Mouse (Mus musculus) CD4-positive, CD25-positive, alpha-beta regulatory T cell, adult 4 months (primary cell): ENCODE data around the gene Gm17949. TPM values are rescaled to one million over a fixed set of nuclear protein-coding genes. Genes with fewer than 3 reads are reported as not detected.
A peak's percentile ranks its signal among the peaks of the same experiment; 100 is the strongest.

ENCODE experiments used
- ATAC-seq: one replicate; pipeline ENCODE4 v1.8.0; 2017
- polyA plus RNA-seq, 2 experiments: library from polyadenylated mRNA; unstranded; fragments of 100-300 nt; shearing (Covaris generic); gene quantifications; one replicate each; pipeline ENCODE4 v1.2.1; 2017

Gm17949 gene
- polyA plus RNA-seq, result 1 to 10 TPM in 1 of 2 experiments, not detected in 1; 1.5 TPM

GRCm38 (mm10) chr17:57011236-57012141 is at the start of gene Gm17949, which contains the start of gene Gtf2f1:
Gm17949 (plus strand) TSS chr17:57011469.
Gtf2f1 (minus strand) TSS chr17:57011288.
- ATAC-seq, result peak; percentile 91

GRCm38 (mm10) chr17:56961880-56962279 is 49.4 kb upstream of the Gm17949 start:
- ATAC-seq, result no peak

GRCm38 (mm10) chr17:56962642-56963405 is 48.4 kb upstream of the Gm17949 start:
- no peak for ATAC-seq

- no peak for ATAC-seq
Measured at GRCm38 (mm10) chr17:56963646-56964045, 47.6 kb upstream of the Gm17949 start.

GRCm38 (mm10) chr17:56969321-56969720 is 41.9 kb upstream of the Gm17949 start:
- ATAC-seq, result no peak

GRCm38 (mm10) chr17:56970081-56970480 is 41.2 kb upstream of the Gm17949 start:
- ATAC-seq, result no peak

DNA sequence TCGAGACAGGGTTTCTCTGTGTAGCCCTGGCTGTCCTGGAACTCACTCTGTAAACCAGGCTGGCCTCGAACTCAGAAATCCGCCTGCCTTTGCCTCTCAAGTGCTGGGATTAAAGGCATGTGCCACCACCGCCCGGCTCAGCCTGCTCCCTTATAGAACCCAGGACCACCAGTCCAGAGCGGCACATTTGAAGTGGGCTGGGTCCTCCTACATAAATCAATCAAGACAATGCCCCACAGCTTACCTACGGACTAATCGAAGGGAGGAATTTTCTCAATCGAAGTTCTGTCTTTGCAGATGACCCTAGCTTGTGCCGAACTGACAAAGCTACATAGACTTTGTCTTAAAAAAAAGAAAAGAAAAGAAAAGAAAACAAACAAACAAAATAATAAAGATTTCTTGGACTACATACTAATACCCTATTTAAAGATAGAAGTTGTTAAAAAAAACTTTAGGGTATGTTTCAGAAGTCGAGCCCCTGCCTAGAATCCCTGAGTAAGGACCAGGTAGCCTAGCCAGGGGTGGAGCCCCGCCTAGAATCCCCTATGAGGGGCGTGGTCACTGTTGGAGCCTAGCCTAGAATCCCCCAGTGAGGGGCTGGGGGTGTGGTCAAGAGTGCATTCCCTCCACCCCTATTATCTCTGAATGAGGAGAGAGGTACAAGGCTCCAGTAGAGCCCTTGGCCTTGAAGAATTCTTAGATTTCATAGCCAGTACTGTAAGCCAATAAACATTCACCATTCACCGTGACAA is 37.1 kb upstream of the Gm17949 start:
- ATAC-seq, result no peak

- no peak for ATAC-seq
Measured at GRCm38 (mm10) chr17:56974708-56975240, 36.5 kb upstream of the Gm17949 start.

DNA sequence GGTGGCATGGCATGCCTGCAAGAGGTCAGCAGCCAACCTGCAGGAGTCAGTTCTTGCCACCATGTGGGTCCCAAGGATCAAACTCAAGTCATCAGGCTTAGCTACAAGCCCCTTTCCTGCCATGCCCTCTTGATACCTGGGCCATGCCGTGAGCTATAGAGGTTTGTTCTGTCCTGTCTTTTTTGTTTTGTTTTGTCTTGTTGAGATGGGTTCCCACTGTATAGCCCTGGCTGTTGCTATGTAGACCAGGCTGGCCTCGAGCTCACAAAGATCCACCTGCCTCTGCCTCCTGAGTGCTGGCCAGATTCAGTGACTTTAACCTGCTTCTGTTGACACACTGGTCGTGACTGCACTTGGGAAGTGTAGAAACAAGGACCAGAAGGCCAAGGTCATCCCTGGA is 35.9 kb upstream of the Gm17949 start:
- ATAC-seq, result no peak

- no peak for ATAC-seq
Measured at GRCm38 (mm10) chr17:56976531-56977390, 34.5 kb upstream of the Gm17949 start.

DNA sequence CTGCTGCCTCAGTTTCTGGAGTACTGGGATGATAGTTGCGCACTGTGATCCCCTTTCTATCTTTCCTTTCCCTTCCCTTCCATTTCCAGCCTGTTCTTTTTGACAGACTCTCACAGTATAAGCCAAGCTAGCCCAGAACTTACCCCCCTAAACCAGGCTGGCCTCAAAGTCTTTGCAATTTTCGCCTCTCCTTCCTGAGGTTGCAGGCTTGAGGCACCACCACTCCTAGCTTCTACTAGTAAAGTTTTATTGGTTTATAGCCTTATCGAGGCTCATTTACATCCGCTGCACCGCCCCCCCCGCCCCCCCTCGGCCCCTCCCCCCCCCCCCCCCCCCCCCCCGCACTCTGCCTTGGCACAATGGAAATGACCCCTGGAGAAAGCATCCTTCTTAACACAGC is 31.7 kb upstream of the Gm17949 start:
- ATAC-seq, result no peak

DNA sequence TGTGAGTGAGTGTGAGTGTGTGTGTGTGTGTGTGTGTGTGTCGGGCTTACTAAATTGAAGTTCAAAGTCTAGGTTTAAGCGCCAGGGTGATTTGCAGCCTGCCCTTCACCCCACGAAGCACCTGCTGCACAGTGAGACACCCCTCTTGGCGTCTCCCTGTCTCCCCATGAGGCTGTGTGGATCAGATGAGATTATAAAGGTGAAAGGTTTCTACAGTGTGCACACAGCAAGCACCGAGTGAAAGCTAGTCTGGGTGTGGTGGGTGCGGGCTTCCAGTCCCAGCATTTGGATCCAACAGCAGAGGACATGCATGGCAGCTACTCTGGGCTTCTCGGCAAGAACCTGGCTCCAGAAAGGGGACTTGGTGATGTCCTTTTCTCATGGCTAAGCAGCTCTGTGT is 30.2 kb upstream of the Gm17949 start:
- no peak for ATAC-seq

DNA sequence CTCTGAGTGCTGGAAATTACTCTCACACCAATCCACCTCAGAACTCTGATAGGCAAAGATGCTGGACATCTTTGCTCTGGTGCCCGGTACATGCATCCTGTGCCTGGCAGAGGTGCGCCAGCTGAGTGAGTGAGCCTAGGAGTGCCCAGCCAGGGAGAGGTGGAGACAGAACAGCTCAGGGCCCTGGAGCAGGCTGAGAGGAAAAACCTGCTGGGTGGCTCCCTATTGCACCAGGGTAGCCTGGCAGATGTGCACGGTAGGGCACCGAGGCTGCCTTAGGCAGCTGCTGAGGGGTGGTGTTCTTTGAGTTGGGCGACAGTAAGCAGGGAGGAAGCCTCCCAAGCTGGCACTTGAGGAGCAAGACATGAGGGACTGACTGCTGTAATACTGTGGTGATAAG is 29.3 kb upstream of the Gm17949 start, which contains the start of gene Acer1:
TSS of gene Acer1 (minus strand) at position 114 of the 400 bp plus-strand sequence.
- ATAC-seq, result no peak

- no peak for ATAC-seq
Measured at GRCm38 (mm10) chr17:56984886-56985285, 26.4 kb upstream of the Gm17949 start.

DNA sequence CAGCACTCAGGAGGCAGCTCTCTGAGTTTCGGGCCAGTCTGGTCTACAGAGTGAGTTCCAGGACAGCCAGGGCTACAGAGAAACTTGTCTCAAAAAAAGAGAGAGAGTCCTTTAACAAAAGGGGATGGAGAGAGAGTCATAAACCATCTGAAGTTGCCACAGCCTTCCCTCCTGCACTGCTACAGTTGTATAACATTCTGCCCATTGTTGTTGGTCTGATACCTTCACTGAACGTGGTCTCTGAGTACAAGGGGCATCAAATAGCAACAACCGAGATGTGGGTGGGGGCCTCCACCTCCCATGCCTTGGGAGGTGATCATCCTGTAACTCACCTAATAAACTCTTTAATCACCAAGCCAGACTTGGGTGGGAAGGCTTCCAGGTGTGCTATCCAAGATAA is 25.6 kb upstream of the Gm17949 start:
- ATAC-seq, result no peak

- ATAC-seq, result no peak
Measured at GRCm38 (mm10) chr17:56986105-56986805, 25.0 kb upstream of the Gm17949 start.

DNA sequence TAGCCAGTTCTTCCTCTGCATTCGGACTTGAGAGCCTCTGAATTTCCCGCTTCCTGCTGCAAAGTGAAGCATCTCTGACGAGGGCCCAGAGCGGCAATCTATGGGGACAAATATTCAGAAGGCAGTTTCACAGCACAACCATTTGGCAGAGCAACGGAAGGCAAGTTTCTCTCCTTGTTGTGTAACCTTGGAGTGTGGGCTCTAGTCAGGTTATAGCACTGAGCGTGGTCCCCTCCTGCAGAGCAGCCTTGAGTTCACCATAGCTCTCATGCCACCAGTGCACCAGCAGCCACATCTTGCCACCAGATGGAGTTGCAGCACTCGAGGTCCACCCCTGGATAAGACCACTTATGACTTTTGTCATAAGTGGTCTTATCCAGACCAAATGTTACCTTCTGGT is 22.8 kb upstream of the Gm17949 start:
- ATAC-seq, result no peak

GRCm38 (mm10) chr17:56988921-56989430 is 22.3 kb upstream of the Gm17949 start:
- no peak for ATAC-seq

GRCm38 (mm10) chr17:56989467-56990114 is 21.7 kb upstream of the Gm17949 start:
- peak; percentile 71 for ATAC-seq
